In genomic region chr10:51941192-51941591, GRCm38 (mm10) we compare ENCODE assay signal across 28 mouse cellular contexts.
DNase-seq lines count a peak whose midpoint lies in the region; ATAC-seq lines count a peak whose summit lies in the region.
"Had no signal": no experiment of that assay in that cellular context is flagged by ENCODE, and none has a peak within 500 bp of the region (broad histone marks: within the 10 kb centered on the region; RNA-seq: fewer than 3 reads in every experiment).

No protein-coding gene starts in this region.

- no peaks in the 10 kb centered on the region for H3K27me3 ChIP-seq in limb, embryonic 12.5 days
- no peaks in the 10 kb centered on the region for H3K27me3 ChIP-seq in limb, embryonic 10.5 days (ENCODE audit: low read depth, poor library complexity, severe bottlenecking)
- H3K27me3 ChIP-seq in limb, embryonic 13.5 days = no peaks in the 10 kb centered on the region
- H3K27me3 ChIP-seq: CH12.LX; embryonic facial prominence, embryonic 12.5 days; embryonic facial prominence, embryonic 15.5 days; forebrain, embryonic 12.5 days; Patski had no signal

- WGBS in limb, embryonic 12.5 days = 58% methylated on average over 2 of the region's 2 CpGs
- WGBS in limb, embryonic 10.5 days = 88% methylated on average over 2 of the region's 2 CpGs
- WGBS in limb, embryonic 13.5 days = 43% methylated on average over 2 of the region's 2 CpGs

- DNase-seq in embryo, embryonic 11 days = peak; percentile 13
- DNase-seq in embryo, embryonic 9.5 days (ENCODE audit: extremely low spot score) = no peak
- DNase-seq in limb, embryonic 10.5 days (ENCODE audit: low spot score) = no peak
- DNase-seq in kidney, postnatal 4 days = no peak
- DNase-seq in urinary bladder, postnatal 14 days (ENCODE audit: low spot score) = no peak
- DNase-seq: adrenal gland, adult 8-10 months; adrenal gland, postnatal 14 days; adrenal gland, postnatal 36 days; B cell, adult 2 months; cerebellum, adult 11-12 months; cerebellum, adult 2 months; cerebellum, adult 9-10 months; cerebellum, postnatal 10 days; cerebellum, postnatal 25 days had no signal

- H3K4me1 ChIP-seq in limb, embryonic 12.5 days (replicated peaks) = peaks cover 6% of the 10 kb centered on the region
- H3K4me1 ChIP-seq in limb, embryonic 10.5 days = peaks cover 9% of the 10 kb centered on the region
- H3K4me1 ChIP-seq in limb, embryonic 13.5 days = peaks cover 4% of the 10 kb centered on the region; the same call in 1 of the 2 replicates

- H3K4me3 ChIP-seq in limb, embryonic 12.5 days (replicated peaks) = no peak overlapping the region
- no peak overlapping the region for H3K4me3 ChIP-seq in limb, embryonic 10.5 days
- no peak overlapping the region for H3K4me3 ChIP-seq in limb, embryonic 13.5 days
- H3K4me3 ChIP-seq: embryonic facial prominence, embryonic 12.5 days; embryonic facial prominence, embryonic 15.5 days; erythroblast, embryonic 14.5 days; forebrain, embryonic 10.5 days; forebrain, embryonic 12.5 days had no signal

- H3K27ac ChIP-seq in limb, embryonic 12.5 days = no peak overlapping the region
- H3K27ac ChIP-seq in limb, embryonic 10.5 days = no peak overlapping the region
- H3K27ac ChIP-seq in limb, embryonic 13.5 days = no peak overlapping the region
- H3K27ac ChIP-seq: embryonic facial prominence, embryonic 12.5 days; embryonic facial prominence, embryonic 15.5 days; forebrain, embryonic 10.5 days; forebrain, embryonic 12.5 days had no signal

- H3K36me3 ChIP-seq in limb, embryonic 12.5 days = no peaks in the 10 kb centered on the region
- no peaks in the 10 kb centered on the region for H3K36me3 ChIP-seq in limb, embryonic 10.5 days
- no peaks in the 10 kb centered on the region for H3K36me3 ChIP-seq in limb, embryonic 13.5 days
- H3K36me3 ChIP-seq: embryonic facial prominence, embryonic 12.5 days; embryonic facial prominence, embryonic 15.5 days; forebrain, embryonic 10.5 days; forebrain, embryonic 12.5 days; G1E had no signal

- no peak overlapping the region for H3K9ac ChIP-seq in limb, embryonic 12.5 days (replicated peaks)
- no peak overlapping the region for H3K9ac ChIP-seq in limb, embryonic 13.5 days
- H3K9ac ChIP-seq: embryonic facial prominence, embryonic 12.5 days; embryonic facial prominence, embryonic 15.5 days; forebrain, embryonic 12.5 days had no signal

- no peaks in the 10 kb centered on the region for H3K9me3 ChIP-seq in limb, embryonic 12.5 days
- H3K9me3 ChIP-seq in limb, embryonic 10.5 days (replicated peaks) = no peaks in the 10 kb centered on the region
- no peaks in the 10 kb centered on the region for H3K9me3 ChIP-seq in limb, embryonic 13.5 days
- H3K9me3 ChIP-seq: embryonic facial prominence, embryonic 12.5 days; embryonic facial prominence, embryonic 15.5 days; forebrain, embryonic 10.5 days; forebrain, embryonic 12.5 days; G1E had no signal

- H3K4me2 ChIP-seq in limb, embryonic 12.5 days = no peak overlapping the region
- H3K4me2 ChIP-seq in limb, embryonic 13.5 days (replicated peaks) = no peak overlapping the region
- H3K4me2 ChIP-seq: embryonic facial prominence, embryonic 12.5 days; embryonic facial prominence, embryonic 15.5 days; forebrain, embryonic 12.5 days had no signal

- peak; percentile 17; the same call in 1 of the 2 replicates for ATAC-seq in limb, embryonic 12.5 days (ENCODE audit: insufficient number of reproducible peaks, insufficient read depth, low FRiP score, low TSS enrichment, low read depth)
- ATAC-seq in limb, embryonic 13.5 days (ENCODE audit: low FRiP score, low read depth) = peak; percentile 60; the same call in 1 of the 2 replicates
- ATAC-seq: activated CD4-positive, CD25-positive, alpha-beta regulatory T cell, adult 4 months; CD4-positive, CD25-positive, alpha-beta regulatory T cell, adult 4 months; forebrain, embryonic 14.5 days; forebrain, embryonic 16.5 days; Patski had no signal
